Mouse (Mus musculus) G1E (cell line): ENCODE measurements around the gene Btg4. TPM values are rescaled to one million over a fixed set of nuclear protein-coding genes. Genes with fewer than 3 reads are reported as not detected.

Experiments used
- ATAC-seq: 2 replicates; pipeline ENCODE4 v1.8.0; 2016; ENCODE audit warnings: mild to moderate bottlenecking; ENCODE audit not compliant: insufficient number of reproducible peaks, poor library complexity, low FRiP score, severe bottlenecking; ENCODE audit errors: extremely low read depth
- DNase-seq: peaks from one replicate; pipeline ENCODE4 v3.0.0; 2012; ENCODE audit warnings: low spot score
- H3K27me3 ChIP-seq: 2 replicates; pipeline ENCODE4 v1.6.1; 2012; ENCODE audit warnings: mild to moderate bottlenecking, low read length, inconsistent platforms; ENCODE audit not compliant: insufficient read depth
- H3K36me3 ChIP-seq: replicated peaks from 2 replicates; pipeline ENCODE3; 2012; ENCODE audit warnings: mild to moderate bottlenecking, inconsistent platforms
- H3K4me1 ChIP-seq: 2 replicates; pipeline ENCODE4 v1.6.1; 2012; ENCODE audit warnings: low read depth, low read length, inconsistent platforms, mixed read lengths; ENCODE audit not compliant: insufficient read depth
- H3K4me3 ChIP-seq: 2 replicates; pipeline ENCODE4 v1.5.1; 2012; ENCODE audit warnings: low read depth, mild to moderate bottlenecking, inconsistent platforms, low read length, moderate library complexity, mixed read lengths
- H3K9me3 ChIP-seq: replicated peaks from 2 replicates; pipeline ENCODE4 v1.6.1; 2012; ENCODE audit warnings: inconsistent platforms
- CTCF ChIP-seq: IDR thresholded peaks from 2 replicates; pipeline ENCODE4 v1.5.1; 2012; ENCODE audit warnings: low read depth, low read length, inconsistent platforms, mixed read lengths
- GATA1 ChIP-seq: IDR thresholded peaks from 2 replicates; pipeline ENCODE4 v1.6.1; 2012; ENCODE audit warnings: borderline replicate concordance, low read length, inconsistent platforms, mixed read lengths
- GATA2 ChIP-seq: IDR thresholded peaks from 2 replicates; pipeline ENCODE4 v1.6.1; 2012; ENCODE audit warnings: low read depth, low read length, inconsistent platforms, borderline replicate concordance
- POLR2AphosphoS5 ChIP-seq: IDR thresholded peaks from 2 replicates; pipeline ENCODE4 v1.6.1; 2012; ENCODE audit warnings: low read depth, low read length, inconsistent platforms; ENCODE audit not compliant: insufficient replicate concordance
- TAL1 ChIP-seq: conservative IDR thresholded peaks from 2 replicates; pipeline ENCODE4 v1.6.1; 2012; ENCODE audit warnings: low read depth, low read length, inconsistent platforms, mixed read lengths
- polyA plus RNA-seq: library from polyadenylated mRNA; stranded (reverse); fragments of >175 nt; gene quantifications from 2 replicates; pipeline ENCODE4 v1.2.3, GENCODE M21; 2012
- total RNA-seq, 2 experiments: library from RNA; stranded (forward) in 1 of 2; stranded (reverse) in 1 of 2; fragments of 200-1000 nt in 1 of 2; fragments of >200 nt in 1 of 2; fragmentation: Nextera tagmentation in 1 of 2; gene quantifications; 2 replicates each; pipeline ENCODE4 v1.2.3; 2014 to 2017

The Btg4 gene
- total and polyA plus RNA-seq, 3 experiments, result not detected

GRCm38 (mm10) chr9:51169133-51169532 lies 108.4 kb downstream of the Btg4 start:
- Histone ChIP-seq H3K4me1 (peaks cover 9% of the 10 kb centered on the region), H3K9me3 (no peaks in the 10 kb centered on the region), H3K36me3 (no peaks in the 10 kb centered on the region), H3K27me3 (peaks cover 12% of the 10 kb centered on the region; the same call in 1 of the 2 replicates), H3K4me3 (no peak overlapping the region)
- ATAC-seq (no peak), DNase-seq (no peak)
- TF ChIP-seq POLR2AphosphoS5 (no peak), CTCF (no peak), TAL1 (no peak), GATA2 (no peak), GATA1 (no peak)

Other genes with a start within 250 kb of the Btg4 start
- gene Ppp2r1b, start 215.6 kb upstream of the Btg4 start, total RNA-seq (2014; fragmentation: Nextera tagmentation), result 57.7 and 68.7 TPM in 2 replicates
- 82.9 and 93.0 TPM in 2 replicates for gene Ppp2r1b, start 215.6 kb upstream of the Btg4 start, total RNA-seq (2017)
- 18.9 and 21.3 TPM in 2 replicates for gene Ppp2r1b, start 215.6 kb upstream of the Btg4 start, polyA plus RNA-seq
- gene Sik2, start 51.8 kb upstream of the Btg4 start, total RNA-seq (2014; fragmentation: Nextera tagmentation), result 71.8 and 72.8 TPM in 2 replicates
- 15.2 and 18.7 TPM in 2 replicates for gene Sik2, start 51.8 kb upstream of the Btg4 start, total RNA-seq (2017)
- gene Sik2, start 51.8 kb upstream of the Btg4 start, polyA plus RNA-seq, result 21.1 and 22.4 TPM in 2 replicates
- 24.7 and 25.3 TPM in 2 replicates for gene Layn, start 16.2 kb downstream of the Btg4 start, total RNA-seq (2014; fragmentation: Nextera tagmentation)
- 48.8 and 61.6 TPM in 2 replicates for gene Layn, start 16.2 kb downstream of the Btg4 start, total RNA-seq (2017)
- 5.3 and 5.7 TPM in 2 replicates for gene Layn, start 16.2 kb downstream of the Btg4 start, polyA plus RNA-seq
- 1.6 and 1.8 TPM in 2 replicates for gene 4833427G06Rik, start 41.2 kb downstream of the Btg4 start, total RNA-seq (2014; fragmentation: Nextera tagmentation)
- gene 4833427G06Rik, start 41.2 kb downstream of the Btg4 start, total RNA-seq (2017), result 0.66 TPM in 1 of 2 replicates, not detected in the other
- gene 4833427G06Rik, start 41.2 kb downstream of the Btg4 start, polyA plus RNA-seq, result 0.09 and 0.11 TPM in 2 replicates
- 0.10 and 0.15 TPM in 2 replicates for gene Gm32742, start 104.6 kb downstream of the Btg4 start, total RNA-seq (2014; fragmentation: Nextera tagmentation)
- 0.06 and 0.11 TPM in 2 replicates for gene Gm32742, start 104.6 kb downstream of the Btg4 start, total RNA-seq (2017)
- 0.06 and 0.13 TPM in 2 replicates for gene Gm32742, start 104.6 kb downstream of the Btg4 start, polyA plus RNA-seq
- not detected in 2 replicates for gene Pou2af1, start 152.8 kb downstream of the Btg4 start, total RNA-seq (2014; fragmentation: Nextera tagmentation)
- gene Pou2af1, start 152.8 kb downstream of the Btg4 start, total RNA-seq (2017), result 0.11 TPM in 1 of 2 replicates, not detected in the other
- not detected in 2 replicates for gene Pou2af1, start 152.8 kb downstream of the Btg4 start, polyA plus RNA-seq
- gene Colca2, start 217.7 kb downstream of the Btg4 start, total RNA-seq (2014; fragmentation: Nextera tagmentation), result not detected in 2 replicates
- 0.11 TPM in 1 of 2 replicates, not detected in the other for gene Colca2, start 217.7 kb downstream of the Btg4 start, total RNA-seq (2017)
- not detected in 2 replicates for gene Colca2, start 217.7 kb downstream of the Btg4 start, polyA plus RNA-seq